ENCODE assay signal across 9 mouse cellular contexts in the genomic region with DNA sequence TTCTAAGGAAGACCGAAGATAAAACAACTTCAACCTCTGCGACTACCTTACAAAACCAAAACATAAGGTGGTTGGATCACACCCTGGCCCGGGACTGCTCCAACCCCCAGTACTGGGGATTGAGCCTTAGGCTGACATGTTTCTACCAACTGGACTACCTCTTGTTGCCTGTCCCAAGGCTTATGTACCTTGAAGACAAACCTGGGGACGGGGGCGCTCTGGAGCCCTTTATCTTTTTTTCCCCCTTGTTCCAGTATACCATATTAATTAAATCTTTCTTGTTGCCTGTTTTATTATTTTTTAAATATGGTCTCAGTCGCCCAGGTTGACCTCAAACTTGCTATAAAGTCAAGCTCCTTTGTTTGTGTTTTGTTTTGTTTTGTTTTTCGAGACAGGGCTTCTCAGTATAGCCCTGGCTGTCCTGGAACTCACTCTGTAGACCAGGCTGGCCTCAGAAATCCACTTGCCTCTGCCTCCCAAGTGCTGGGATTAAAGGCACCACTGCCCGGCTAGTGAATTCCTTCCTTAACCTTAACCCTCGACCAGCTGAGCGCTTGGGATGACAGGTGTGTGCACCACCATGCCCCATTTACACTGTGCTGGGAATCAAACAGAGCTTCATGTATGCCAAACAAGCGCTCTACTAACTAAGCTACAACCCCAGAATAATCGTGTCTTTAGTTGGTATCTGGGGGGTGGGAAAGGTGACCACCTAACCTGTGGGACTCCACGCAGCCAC. TPM values are rescaled to one million over a fixed set of nuclear protein-coding genes. Genes with fewer than 3 reads are reported as not detected.
DNase-seq lines count a peak whose midpoint lies in the region; ATAC-seq and TF ChIP-seq lines count a peak whose summit lies in the region.
"Had no signal": no experiment of that assay in that cellular context is flagged by ENCODE, and none has a peak within 500 bp of the region (broad histone marks: within the 10 kb centered on the region; RNA-seq: fewer than 3 reads in every experiment).

No protein-coding gene starts in this region.

- peak; percentile 42 for ATAC-seq in embryonic facial prominence, embryonic 14.5 days (ENCODE audit: low read depth)
- ATAC-seq in neural tube, embryonic 15.5 days (ENCODE audit: low FRiP score) = no peak; the same call in 1 of the 2 replicates

- H3K4me3 ChIP-seq in lung, adult 2 months (replicated peaks; ENCODE audit: extremely low read depth, low read depth, low read length) = peak overlapping the region; percentile 75
- peak overlapping the region; percentile 84 for H3K4me3 ChIP-seq in embryonic facial prominence, embryonic 14.5 days (ENCODE audit: low read depth, low read length)
- peak overlapping the region; percentile 100 for H3K4me3 ChIP-seq in limb, embryonic 10.5 days
- H3K4me3 ChIP-seq in neural tube, embryonic 15.5 days (replicated peaks) = peak overlapping the region; percentile 71

- intact Hi-C loops in left cerebral cortex, postnatal 14 days (cut with DNase I) = loop anchor here (1.0 kb wide), 1 partner anchor 36 kb away; the partner anchor contains the start of genes Cep104 and Dffb

- no peak overlapping the region; the same call in 1 of the 2 replicates for H3K27ac ChIP-seq in embryonic facial prominence, embryonic 14.5 days (replicated peaks; ENCODE audit: low read depth, low read length)
- peak overlapping the region; percentile 92 for H3K27ac ChIP-seq in limb, embryonic 10.5 days
- H3K27ac ChIP-seq in neural tube, embryonic 15.5 days (replicated peaks) = peak overlapping the region; percentile 67

- peaks cover 25% of the 10 kb centered on the region for H3K36me3 ChIP-seq in embryonic facial prominence, embryonic 14.5 days (ENCODE audit: control insufficient read depth, insufficient read depth, low read length)
- peaks cover 40% of the 10 kb centered on the region for H3K36me3 ChIP-seq in limb, embryonic 10.5 days
- peaks cover 28% of the 10 kb centered on the region for H3K36me3 ChIP-seq in neural tube, embryonic 15.5 days

- no peak for DNase-seq in lung, adult 2 months
- DNase-seq in lung, adult 18-20 months = no peak
- no peak for DNase-seq in embryonic facial prominence, embryonic 14.5 days (ENCODE audit: low spot score)
- no peak for DNase-seq in limb, embryonic 10.5 days (ENCODE audit: low spot score)
- no peak for DNase-seq in urinary bladder, postnatal 36 days (ENCODE audit: low spot score in 2 of 2)
- DNase-seq in left cerebral cortex, postnatal 14 days (ENCODE audit: low spot score in 2 of 2) = no peak
- no peak for DNase-seq in layer of hippocampus, postnatal 25 days (ENCODE audit: extremely low spot score in 1 of 2, low spot score in 1 of 2)

- 30% methylated on average over 13 of the region's 13 CpGs for WGBS in lung, adult 2 months
- 28% methylated on average over 13 of the region's 13 CpGs for WGBS in embryonic facial prominence, embryonic 14.5 days
- 29% methylated on average over 13 of the region's 13 CpGs for WGBS in limb, embryonic 10.5 days
- WGBS in neural tube, embryonic 15.5 days = 28% methylated on average over 13 of the region's 13 CpGs

- no peaks in the 10 kb centered on the region for H3K9me3 ChIP-seq in embryonic facial prominence, embryonic 14.5 days (ENCODE audit: control insufficient read depth, low read length)
- H3K9me3 ChIP-seq in limb, embryonic 10.5 days (replicated peaks) = no peaks in the 10 kb centered on the region
- no peaks in the 10 kb centered on the region for H3K9me3 ChIP-seq in neural tube, embryonic 15.5 days (replicated peaks)

- TF ChIP-seq POLR2A in lung, adult 2 months (IDR thresholded peaks at IDR 0.05; ENCODE audit: borderline replicate concordance, extremely low read depth, low read depth, low read length) = no peak

- no peak for TF ChIP-seq CTCF in lung, adult 2 months (IDR thresholded peaks at IDR 0.05; ENCODE audit: insufficient read depth, low read length)

- peak overlapping the region; percentile 94 for H3K4me2 ChIP-seq in embryonic facial prominence, embryonic 14.5 days (ENCODE audit: low read depth, low read length)
- peak overlapping the region; percentile 97 for H3K4me2 ChIP-seq in neural tube, embryonic 15.5 days

- no peaks in the 10 kb centered on the region for H3K27me3 ChIP-seq in embryonic facial prominence, embryonic 14.5 days (replicated peaks; ENCODE audit: control insufficient read depth, insufficient read depth, low read length)
- no peaks in the 10 kb centered on the region for H3K27me3 ChIP-seq in limb, embryonic 10.5 days (ENCODE audit: low read depth, poor library complexity, severe bottlenecking)
- no peaks in the 10 kb centered on the region for H3K27me3 ChIP-seq in neural tube, embryonic 15.5 days (replicated peaks)

- H3K9ac ChIP-seq in embryonic facial prominence, embryonic 14.5 days (ENCODE audit: low read depth, low read length) = peak overlapping the region; percentile 95
- peak overlapping the region; percentile 78 for H3K9ac ChIP-seq in neural tube, embryonic 15.5 days (replicated peaks)

- peaks cover 12% of the 10 kb centered on the region for H3K4me1 ChIP-seq in lung, adult 2 months (ENCODE audit: control insufficient read depth, insufficient read depth, low read length)
- H3K4me1 ChIP-seq in embryonic facial prominence, embryonic 14.5 days (ENCODE audit: control insufficient read depth, insufficient read depth, low read length) = peaks cover 12% of the 10 kb centered on the region
- H3K4me1 ChIP-seq in limb, embryonic 10.5 days = peaks cover 22% of the 10 kb centered on the region
- H3K4me1 ChIP-seq in neural tube, embryonic 15.5 days = peaks cover 28% of the 10 kb centered on the region

RNA-seq across cellular contexts. Expression of gene Lrrc47, which starts 0.5 kb away (rescaled TPM):
- 55.5 and 57.4 TPM in 2 replicates for polyA plus RNA-seq in lung, adult 2 months (2012; rRNA removed)
- 11.6 and 11.9 TPM in 2 replicates for polyA plus RNA-seq in embryonic facial prominence, embryonic 14.5 days (2014; fragmentation: Nextera tagmentation; extraction: Ambion mirVana)
- 28.3 and 32.2 TPM in 2 replicates for polyA plus RNA-seq in limb, embryonic 10.5 days (2016; fragmentation: Nextera tagmentation; extraction: Ambion mirVana)
- 19.2 and 20.5 TPM in 2 replicates for polyA plus RNA-seq in neural tube, embryonic 15.5 days (2015; fragmentation: Nextera tagmentation; extraction: Ambion mirVana)
- total RNA-seq in left cerebral cortex, postnatal 14 days (2021) = 10 to 100 TPM; 48.9 to 49.8 TPM
- total RNA-seq in layer of hippocampus, postnatal 25 days (2021) = 10 to 100 TPM; 54.6 to 71.1 TPM

RNA-seq across cellular contexts. Expression of gene Smim1, which starts 15.0 kb away (rescaled TPM):
- polyA plus RNA-seq in lung, adult 2 months (2012; rRNA removed) = 102 and 121 TPM in 2 replicates
- 34.3 TPM in 2 replicates for polyA plus RNA-seq in embryonic facial prominence, embryonic 14.5 days (2014; fragmentation: Nextera tagmentation; extraction: Ambion mirVana)
- 12.7 and 27.4 TPM in 2 replicates for polyA plus RNA-seq in limb, embryonic 10.5 days (2016; fragmentation: Nextera tagmentation; extraction: Ambion mirVana)
- polyA plus RNA-seq in neural tube, embryonic 15.5 days (2015; fragmentation: Nextera tagmentation; extraction: Ambion mirVana) = 18.3 and 21.1 TPM in 2 replicates
- total RNA-seq in left cerebral cortex, postnatal 14 days (2021) = 1 to 10 TPM; 4.5 to 4.9 TPM
- total RNA-seq in layer of hippocampus, postnatal 25 days (2021) = 1 to 10 TPM; 7.5 to 9.5 TPM

RNA-seq across cellular contexts. Expression of gene Ccdc27, which starts 31.4 kb away (rescaled TPM):
- not detected in 2 replicates for polyA plus RNA-seq in lung, adult 2 months (2012; rRNA removed)
- 0.09 TPM in 1 of 2 replicates, not detected in the other for polyA plus RNA-seq in embryonic facial prominence, embryonic 14.5 days (2014; fragmentation: Nextera tagmentation; extraction: Ambion mirVana)
- polyA plus RNA-seq in limb, embryonic 10.5 days (2016; fragmentation: Nextera tagmentation; extraction: Ambion mirVana) = not detected in 2 replicates
- polyA plus RNA-seq in neural tube, embryonic 15.5 days (2015; fragmentation: Nextera tagmentation; extraction: Ambion mirVana) = not detected in 2 replicates
- under 1 TPM; 0.26 to 0.32 TPM for total RNA-seq in left cerebral cortex, postnatal 14 days (2021)
- 1 to 10 TPM in 1 of 2 experiments, under 1 TPM in 1; 0.66 to 1.1 TPM for total RNA-seq in layer of hippocampus, postnatal 25 days (2021)
- total RNA-seq: common myeloid progenitor, adult 5-6 weeks had no signal

RNA-seq across cellular contexts. Expression of gene Cep104, which starts 36.1 kb away (rescaled TPM):
- 19.1 and 20.8 TPM in 2 replicates for polyA plus RNA-seq in lung, adult 2 months (2012; rRNA removed)
- 14.2 and 15.2 TPM in 2 replicates for polyA plus RNA-seq in embryonic facial prominence, embryonic 14.5 days (2014; fragmentation: Nextera tagmentation; extraction: Ambion mirVana)
- polyA plus RNA-seq in limb, embryonic 10.5 days (2016; fragmentation: Nextera tagmentation; extraction: Ambion mirVana) = 21.0 and 22.3 TPM in 2 replicates
- 15.6 and 17.5 TPM in 2 replicates for polyA plus RNA-seq in neural tube, embryonic 15.5 days (2015; fragmentation: Nextera tagmentation; extraction: Ambion mirVana)
- 10 to 100 TPM; 27.3 to 28.8 TPM for total RNA-seq in left cerebral cortex, postnatal 14 days (2021)
- total RNA-seq in layer of hippocampus, postnatal 25 days (2021) = 10 to 100 TPM; 31.0 to 31.3 TPM

RNA-seq across cellular contexts. Expression of gene Dffb, which starts 36.1 kb away (rescaled TPM):
- polyA plus RNA-seq in lung, adult 2 months (2012; rRNA removed) = 11.8 and 14.3 TPM in 2 replicates
- polyA plus RNA-seq in embryonic facial prominence, embryonic 14.5 days (2014; fragmentation: Nextera tagmentation; extraction: Ambion mirVana) = 7.3 and 10.1 TPM in 2 replicates
- polyA plus RNA-seq in limb, embryonic 10.5 days (2016; fragmentation: Nextera tagmentation; extraction: Ambion mirVana) = 14.8 TPM in 2 replicates
- 11.3 and 12.6 TPM in 2 replicates for polyA plus RNA-seq in neural tube, embryonic 15.5 days (2015; fragmentation: Nextera tagmentation; extraction: Ambion mirVana)
- total RNA-seq in left cerebral cortex, postnatal 14 days (2021) = 10 to 100 TPM; 12.6 to 13.3 TPM
- 10 to 100 TPM in 1 of 2 experiments, 1 to 10 TPM in 1; 8.3 to 11.9 TPM for total RNA-seq in layer of hippocampus, postnatal 25 days (2021)
